Mouse (Mus musculus): ENCODE results near the gene Wdr18.

Gene Wdr18

DNA sequence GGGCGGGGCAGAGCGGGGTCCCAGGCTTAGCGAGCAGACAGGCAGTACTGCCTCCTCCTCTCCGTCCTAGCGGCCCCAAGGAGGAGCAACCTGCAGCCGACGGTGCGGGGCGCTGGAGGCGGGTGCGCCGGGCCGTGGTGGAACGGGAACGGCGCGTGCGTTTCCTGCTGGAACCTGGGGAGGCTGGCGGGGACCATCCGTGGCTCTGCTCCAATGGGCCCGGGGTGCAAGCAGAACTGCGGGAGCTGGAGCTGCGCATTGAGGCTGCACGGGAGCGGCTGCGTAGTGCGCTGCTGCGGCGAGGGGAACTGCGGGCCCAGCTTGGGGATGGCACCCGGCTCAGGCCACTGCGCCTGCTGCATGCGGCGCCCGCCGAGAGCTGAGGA lies 16.8 kb downstream of the Wdr18 start:
- no peak for DNase-seq (ENCODE audit: low read depth, low spot score)

GRCm38 (mm10) chr10:79977324-79977723 lies 17.4 kb downstream of the Wdr18 start:
- no peak for DNase-seq (ENCODE audit: low read depth, low spot score)

GRCm38 (mm10) chr10:79978061-79978460 lies 18.1 kb downstream of the Wdr18 start:
- no peak for DNase-seq (ENCODE audit: low read depth, low spot score)

DNA sequence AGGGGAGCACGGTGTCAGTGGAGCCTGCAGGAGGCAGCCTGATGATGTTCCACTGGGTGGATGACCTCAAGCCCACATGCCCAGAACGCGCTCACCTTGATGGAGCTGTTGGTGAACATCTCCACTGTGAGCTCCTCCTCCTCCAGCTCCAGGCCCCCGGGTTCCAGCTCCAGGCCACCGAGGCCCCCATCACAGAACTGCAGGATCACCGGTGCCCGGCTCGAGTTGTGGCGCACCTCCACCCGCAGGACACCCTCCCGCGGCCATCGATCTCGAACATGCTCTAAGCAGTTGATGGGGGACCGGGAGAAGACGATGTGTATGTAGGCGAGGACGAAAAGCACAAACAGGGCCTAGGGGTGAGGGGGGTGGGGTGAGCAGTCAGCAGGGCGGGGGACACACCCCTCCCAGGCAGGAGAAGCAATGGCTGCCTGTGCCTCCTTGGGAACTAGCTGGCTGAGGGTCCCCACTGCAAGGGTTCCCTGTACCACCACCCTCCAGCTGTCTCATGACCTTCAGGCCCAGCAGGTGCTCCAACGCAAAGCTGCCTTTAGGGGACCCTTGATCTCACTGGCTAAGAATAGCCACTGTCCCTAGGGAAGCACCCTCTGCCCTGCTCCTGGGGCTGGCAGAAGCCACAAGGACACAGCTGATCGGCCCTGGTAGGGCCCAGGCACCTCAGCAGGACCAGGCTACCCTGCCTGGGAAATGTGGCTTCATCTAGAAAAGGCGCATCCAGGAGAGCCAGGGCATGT lies 19.6 kb downstream of the Wdr18 start:
- no peak for DNase-seq (ENCODE audit: low read depth, low spot score)

DNA sequence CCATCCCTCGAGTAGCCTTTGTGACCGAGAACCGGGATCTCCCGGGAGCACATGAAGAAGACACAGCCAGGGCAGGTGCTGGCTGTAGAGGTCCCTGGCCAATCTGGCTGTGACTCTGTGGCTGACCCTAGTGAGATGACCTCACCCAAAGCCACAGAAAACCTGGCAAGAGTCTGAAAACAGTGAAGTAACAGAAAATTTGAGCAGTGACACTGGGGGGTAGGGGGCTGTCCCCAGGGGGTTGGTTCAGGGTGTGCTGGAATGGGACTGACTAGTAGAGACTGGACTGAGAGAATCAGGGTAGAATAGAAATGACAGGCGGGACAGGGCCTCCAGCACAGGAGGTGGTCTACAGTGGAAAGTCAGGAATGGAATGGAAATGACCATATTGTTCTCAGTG lies 23.3 kb downstream of the Wdr18 start:
- no peak for DNase-seq (ENCODE audit: low read depth, low spot score)

DNA sequence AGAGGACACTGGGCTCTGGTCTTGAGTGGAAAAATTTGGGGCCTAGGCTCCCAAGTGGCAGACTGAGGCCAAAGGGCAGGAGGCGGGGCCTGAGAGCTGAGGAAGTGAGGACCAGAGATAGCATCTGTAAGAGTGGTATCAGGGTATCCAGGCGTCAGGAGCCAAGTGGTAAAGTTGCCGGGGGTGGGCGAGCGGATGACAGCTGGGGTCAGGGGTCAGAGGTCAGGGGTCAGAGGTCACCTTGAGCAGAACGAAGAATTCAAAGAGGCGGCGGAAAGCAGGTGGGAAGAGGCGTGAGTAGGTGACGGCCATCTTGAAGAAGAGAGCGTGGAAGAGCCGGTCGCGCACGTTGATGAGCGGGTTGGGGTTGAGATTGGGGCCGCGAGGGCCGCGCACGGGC lies 23.7 kb downstream of the Wdr18 start:
- no peak for DNase-seq (ENCODE audit: low read depth, low spot score)

- peak; percentile 79 for DNase-seq (ENCODE audit: low read depth, low spot score)
These were observed 24.4 kb downstream of the Wdr18 start, which contains the start of gene Tmem259 for GRCm38 (mm10) chr10:79984195-79984816. Gene Tmem259, minus strand, starts transcription at chr10:79984330.

DNA sequence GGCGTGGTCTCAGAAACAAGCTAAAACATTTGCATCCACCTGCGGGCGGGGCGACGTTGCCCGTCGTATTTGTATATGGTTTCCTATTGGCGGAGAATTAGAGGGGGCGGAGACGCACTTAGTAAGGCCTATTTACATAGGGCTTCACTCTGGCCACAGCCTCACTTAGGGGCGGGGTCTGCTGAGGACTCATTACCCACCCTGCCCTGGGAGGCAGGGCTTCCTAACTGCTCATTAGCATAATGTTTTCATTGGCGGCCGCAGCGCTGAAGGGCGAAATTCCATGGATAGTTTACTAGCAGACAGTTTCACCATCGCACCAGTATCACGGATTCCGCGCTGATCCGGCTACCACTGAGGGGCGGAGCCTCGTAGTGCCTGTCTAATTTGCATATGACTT lies 24.9 kb downstream of the Wdr18 start:
- DNase-seq (ENCODE audit: low read depth, low spot score), result peak; percentile 94

DNA sequence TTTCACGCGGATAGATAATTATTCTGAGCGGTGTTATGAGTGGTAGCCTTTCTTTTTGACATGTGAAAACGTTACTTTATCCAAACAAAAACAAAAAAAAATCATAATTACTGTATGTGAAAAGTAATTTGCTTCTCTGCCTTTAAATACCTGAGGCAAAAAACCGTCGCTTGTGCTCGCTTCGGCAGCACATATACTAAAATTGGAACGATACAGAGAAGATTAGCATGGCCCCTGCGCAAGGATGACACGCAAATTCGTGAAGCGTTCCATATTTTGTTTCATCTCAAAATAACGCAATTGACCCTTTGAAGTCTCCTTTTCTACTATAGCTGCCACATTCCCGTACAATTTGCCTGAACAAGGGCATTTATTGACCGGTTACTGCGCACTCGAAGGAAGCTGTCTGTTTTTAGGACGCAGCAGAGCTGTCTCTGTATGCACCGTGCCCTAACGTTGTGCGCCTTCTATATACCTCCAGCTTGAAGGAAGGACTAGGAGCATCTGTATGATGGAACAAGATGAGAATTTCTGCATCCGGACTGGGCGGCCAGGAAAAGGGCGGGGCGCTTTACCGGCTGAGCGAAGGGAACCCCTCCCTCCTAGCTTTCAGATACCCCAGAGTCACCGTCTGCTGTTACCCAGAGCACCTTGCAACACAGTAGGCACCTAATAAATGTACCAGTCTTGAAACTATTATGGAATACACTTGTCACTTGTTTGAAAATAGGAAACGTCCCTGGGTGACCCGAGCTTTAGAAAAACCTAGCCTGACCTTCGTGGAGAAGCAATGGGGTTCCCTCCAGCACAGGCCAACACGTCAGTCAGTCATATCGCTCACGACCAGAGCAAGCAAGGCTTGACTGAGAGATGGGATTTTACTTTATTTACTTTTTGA lies 25.6 kb downstream of the Wdr18 start:
- no peak for DNase-seq (ENCODE audit: low read depth, low spot score)

DNA sequence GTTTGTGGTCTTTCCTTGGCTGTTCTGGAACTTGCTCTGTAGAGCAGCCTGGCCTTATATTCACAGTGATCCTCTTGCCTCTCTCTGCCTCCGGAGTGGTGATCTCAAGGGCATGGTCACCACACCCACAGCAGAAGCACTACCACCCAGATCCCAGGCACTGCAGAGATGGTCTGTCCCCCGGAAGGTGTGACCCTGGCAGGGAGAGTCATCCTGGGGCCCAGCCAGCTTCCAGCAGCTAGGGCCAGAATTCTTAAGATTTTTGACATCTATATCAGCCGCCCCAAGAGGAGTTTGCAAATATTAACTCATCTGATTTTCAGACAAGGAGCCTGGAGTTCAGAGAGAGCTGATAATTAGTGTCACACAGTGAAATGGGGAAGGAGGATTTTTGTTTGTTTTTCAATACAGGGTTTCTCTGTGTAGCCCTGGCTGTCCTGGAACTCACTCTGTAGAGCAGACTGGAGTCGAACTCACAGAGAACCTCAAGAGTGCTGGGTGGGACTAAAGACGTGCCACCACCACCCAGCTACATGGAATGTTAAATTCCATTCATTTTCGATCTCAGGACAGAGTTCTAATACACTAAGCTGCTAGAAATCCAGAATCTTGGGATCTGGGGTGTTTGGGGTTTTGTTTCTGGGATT lies 26.4 kb downstream of the Wdr18 start:
- DNase-seq (ENCODE audit: low read depth, low spot score), result no peak

DNA sequence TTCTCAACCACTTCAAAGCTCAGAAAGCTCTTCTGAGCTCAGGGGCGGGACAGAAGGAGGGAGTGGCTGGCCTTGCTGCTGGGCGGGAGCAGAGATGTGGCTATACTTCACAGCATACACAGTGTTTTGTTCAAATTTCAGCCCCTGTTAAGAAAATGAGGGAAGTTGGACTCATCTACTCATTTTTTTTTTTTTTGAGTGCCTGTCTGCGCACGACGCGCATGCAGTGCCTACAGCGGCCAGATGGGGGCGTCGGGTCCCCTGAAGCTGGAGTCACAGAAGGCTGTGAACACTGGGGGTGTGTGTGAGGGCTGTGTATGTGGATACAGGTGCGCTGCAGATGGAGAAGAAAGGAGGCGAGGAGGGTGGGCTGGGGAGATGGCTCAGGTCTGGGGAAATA lies 27.0 kb downstream of the Wdr18 start:
- peak; percentile 77 for DNase-seq (ENCODE audit: low read depth, low spot score)

DNA sequence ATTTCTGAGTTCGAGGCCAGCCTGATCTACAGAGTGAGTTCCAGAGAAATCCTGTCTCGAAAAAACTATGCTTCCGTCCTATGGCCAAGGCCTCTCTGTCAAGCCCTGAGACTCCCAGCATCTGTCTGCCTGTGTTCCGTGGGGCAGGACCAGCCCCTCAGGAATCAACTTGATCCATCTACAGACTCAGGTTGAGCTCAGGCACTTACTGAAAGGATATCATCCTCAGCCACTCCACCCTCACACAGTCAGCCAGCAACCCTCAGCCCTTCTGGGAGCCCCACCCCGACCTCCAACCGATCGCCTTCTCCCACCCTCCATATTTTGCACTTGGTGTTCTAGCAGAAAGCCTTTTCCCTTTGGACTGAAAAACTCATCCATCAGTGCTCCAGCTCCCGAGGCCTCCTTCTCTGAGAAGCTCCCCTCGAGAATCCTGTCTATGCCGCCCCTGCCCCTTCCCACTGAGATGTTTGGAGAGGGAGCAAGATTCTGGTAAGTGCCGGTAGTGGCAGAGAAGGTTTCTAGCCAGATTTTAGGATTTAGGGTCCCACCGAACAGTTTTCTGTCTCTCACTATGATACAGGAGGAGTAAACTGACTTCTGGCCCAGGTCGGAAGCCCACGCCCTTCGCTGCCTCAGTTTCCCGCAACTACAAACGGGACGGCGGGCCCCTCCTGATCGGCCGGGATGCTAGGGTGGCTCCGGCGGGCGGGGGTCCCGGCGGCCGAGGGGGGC lies 28.0 kb downstream of the Wdr18 start:
- no peak for DNase-seq (ENCODE audit: low read depth, low spot score)

DNA sequence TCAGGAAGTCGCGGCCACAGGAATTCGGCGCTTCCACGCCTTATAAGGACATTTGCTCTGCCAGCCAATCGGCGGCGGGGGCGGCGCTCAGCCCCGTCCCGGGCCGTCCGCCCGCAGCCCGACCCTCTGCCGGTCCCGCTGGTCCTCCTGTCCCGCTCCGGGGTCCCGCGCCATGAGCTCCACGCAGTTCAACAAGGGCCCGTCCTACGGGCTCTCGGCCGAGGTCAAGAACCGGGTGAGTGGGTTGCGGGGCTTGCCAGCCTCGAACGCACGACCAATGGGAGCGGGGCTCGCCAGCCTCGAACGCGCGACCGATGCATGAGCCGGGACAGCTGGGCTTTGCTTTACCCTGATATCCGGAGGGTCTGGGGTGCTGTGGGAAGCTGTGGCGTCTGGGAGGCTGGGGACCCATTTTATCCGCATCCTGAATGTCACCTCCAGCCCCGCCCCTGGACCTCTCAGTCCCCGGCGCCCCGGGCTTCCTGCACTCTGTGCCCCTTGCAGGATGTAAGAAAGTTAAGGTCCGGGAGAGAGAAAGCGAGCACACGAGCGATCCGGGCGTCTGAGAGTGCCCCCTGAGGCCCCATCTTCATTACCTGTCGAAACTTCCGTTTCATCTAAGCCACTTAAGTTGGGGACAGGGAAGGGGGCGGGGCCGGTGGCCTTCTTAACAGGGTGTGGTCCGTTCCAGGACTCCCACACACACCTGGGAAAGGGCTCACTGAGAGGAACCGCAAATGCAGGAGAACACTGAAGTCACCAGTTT lies 28.7 kb downstream of the Wdr18 start, which contains the start of gene Cnn2:
TSS of gene Cnn2 (plus strand) at position 79 of the 766 bp plus-strand sequence.
- no peak for DNase-seq (ENCODE audit: low read depth, low spot score)

DNA sequence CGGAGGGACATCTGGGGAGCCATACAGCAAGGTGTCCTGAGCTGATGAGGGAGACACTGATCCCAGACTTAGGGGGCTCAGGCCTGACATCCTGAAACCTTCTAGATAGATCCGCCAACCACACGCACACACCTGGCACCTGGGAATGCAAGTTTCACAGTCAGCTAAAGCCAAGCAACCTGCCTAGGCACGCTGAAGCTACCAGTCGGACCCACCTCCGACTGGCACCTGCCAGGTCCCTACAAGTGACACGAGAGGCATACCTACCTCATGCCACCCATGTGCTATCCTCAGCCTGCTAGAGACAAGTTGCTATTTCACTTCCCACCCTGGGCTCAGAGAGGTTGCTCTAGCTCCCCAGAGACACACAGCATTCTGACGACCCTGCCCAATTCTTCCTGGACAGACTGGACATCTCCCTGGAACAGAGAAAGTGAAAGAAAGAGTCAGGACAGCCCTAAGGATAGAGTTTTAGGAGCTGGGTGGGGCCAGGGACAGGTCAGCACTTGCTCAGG lies 29.4 kb downstream of the Wdr18 start:
- no peak for DNase-seq (ENCODE audit: low read depth, low spot score)

- no peak for DNase-seq (ENCODE audit: low read depth, low spot score)
These were observed 29.9 kb downstream of the Wdr18 start for GRCm38 (mm10) chr10:79989870-79990269.

DNA sequence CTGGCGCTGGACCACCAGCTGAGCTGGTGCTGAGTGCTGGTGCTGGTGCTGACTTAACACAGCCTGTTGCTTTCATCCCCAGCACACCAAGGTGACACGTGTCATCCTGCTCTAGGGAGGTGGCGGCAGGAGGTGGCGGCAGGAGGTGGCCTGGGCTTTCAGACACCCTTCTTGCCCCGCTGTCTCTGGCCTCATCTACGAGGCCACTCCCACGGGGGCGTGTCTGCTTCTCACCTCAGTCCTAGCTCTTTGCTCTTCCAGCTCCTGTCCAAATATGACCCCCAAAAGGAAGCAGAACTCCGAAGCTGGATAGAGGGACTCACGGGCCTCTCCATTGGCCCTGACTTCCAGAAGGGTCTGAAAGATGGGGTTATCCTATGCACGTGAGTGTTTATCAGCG lies 31.1 kb downstream of the Wdr18 start:
- no peak for DNase-seq (ENCODE audit: low read depth, low spot score)

DNA sequence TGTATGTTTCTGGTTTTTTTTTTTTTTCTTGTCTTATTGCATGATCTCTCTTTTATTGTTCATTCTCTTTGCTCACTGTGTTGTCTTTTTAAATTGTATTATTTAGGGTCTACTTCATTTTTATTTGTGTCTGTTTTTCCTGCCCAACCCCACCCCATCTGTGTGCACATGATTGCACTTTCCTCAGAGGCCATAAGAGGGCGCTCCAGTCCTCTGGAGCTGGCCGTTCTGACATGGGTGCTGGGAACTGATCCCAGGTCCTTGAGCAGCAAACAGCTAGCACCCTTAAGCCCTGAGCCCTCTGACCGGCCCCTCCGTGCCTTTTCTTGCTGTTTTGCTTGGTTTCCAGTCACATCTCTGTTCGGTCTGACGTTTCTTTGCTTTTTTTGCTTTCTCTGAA lies 31.6 kb downstream of the Wdr18 start:
- no peak for DNase-seq (ENCODE audit: low read depth, low spot score)

- DNase-seq (ENCODE audit: low read depth, low spot score), result no peak
These were observed 34.6 kb downstream of the Wdr18 start for GRCm38 (mm10) chr10:79994397-79995115.

DNA sequence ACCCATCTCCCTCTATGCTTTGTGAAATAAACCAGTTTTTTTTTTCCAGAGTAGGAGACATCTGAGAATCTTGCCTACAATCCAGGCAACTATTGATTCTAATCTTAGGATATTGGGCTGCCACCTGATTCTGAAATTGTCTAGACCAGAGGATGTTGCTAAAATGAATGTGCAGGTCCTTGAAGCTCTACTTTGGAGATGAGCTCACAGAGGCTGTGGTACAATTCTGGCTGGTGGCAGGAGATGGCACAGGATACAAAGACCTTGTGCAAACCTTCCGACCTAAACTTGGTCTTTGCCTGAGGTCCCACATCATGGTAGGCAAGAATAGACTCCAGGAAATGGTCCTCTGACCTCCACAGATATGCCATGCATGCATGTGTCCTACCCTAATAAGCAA lies 35.7 kb downstream of the Wdr18 start:
- DNase-seq (ENCODE audit: low read depth, low spot score), result no peak
